Mouse (Mus musculus) limb, embryonic 11.5 days (tissue): ENCODE data around the gene Kmt5a. TPM values are rescaled to one million over a fixed set of nuclear protein-coding genes. Genes with fewer than 3 reads are reported as not detected.

Experiments
- ATAC-seq: fragments of 200-750 bp; cut with Nextera tagmentation; 2 replicates; pipeline ENCODE4 v1.8.0; 2017; ENCODE audit warnings: low read depth; ENCODE audit not compliant: insufficient number of reproducible peaks, low FRiP score, low TSS enrichment
- DNase-seq: peaks from one replicate; pipeline ENCODE4 v3.0.0-alpha.2; 2015; ENCODE audit warnings: low spot score
- H3K27ac ChIP-seq: fragments of 300-500 bp; sonication (generic); replicated peaks from 2 replicates; pipeline ENCODE4 v1.5.1; 2014; ENCODE audit warnings: low read depth, mild to moderate bottlenecking, low read length
- H3K27me3 ChIP-seq: fragments of 300-500 bp; sonication (generic); 2 replicates; pipeline ENCODE4 v1.6.1; 2014; ENCODE audit warnings: mild to moderate bottlenecking, low read length, mixed read lengths; ENCODE audit not compliant: control insufficient read depth, insufficient read depth
- H3K36me3 ChIP-seq: fragments of 300-500 bp; sonication (generic); 2 replicates; pipeline ENCODE4 v1.6.1; 2014; ENCODE audit warnings: mild to moderate bottlenecking, low read length, moderate library complexity, mixed read lengths; ENCODE audit not compliant: control insufficient read depth, insufficient read depth
- H3K4me1 ChIP-seq: fragments of 300-500 bp; sonication (generic); 2 replicates; pipeline ENCODE4 v1.6.1; 2014; ENCODE audit warnings: low read length, mixed read lengths; ENCODE audit not compliant: control insufficient read depth, insufficient read depth
- H3K4me2 ChIP-seq: fragments of 300-500 bp; sonication (generic); 2 replicates; pipeline ENCODE4 v1.6.1; 2014; ENCODE audit warnings: low read depth, mild to moderate bottlenecking, moderate library complexity; ENCODE audit not compliant: severe bottlenecking
- H3K4me3 ChIP-seq: fragments of 300-500 bp; sonication (generic); 2 replicates; pipeline ENCODE4 v1.5.1; 2014; ENCODE audit warnings: low read depth, low read length
- H3K9ac ChIP-seq: fragments of 300-500 bp; sonication (generic); 2 replicates; pipeline ENCODE4 v1.6.1; 2014; ENCODE audit warnings: mild to moderate bottlenecking, low read length
- H3K9me3 ChIP-seq: fragments of 300-500 bp; sonication (generic); 2 replicates; pipeline ENCODE4 v1.6.1; 2016; ENCODE audit warnings: low read length; ENCODE audit not compliant: control insufficient read depth
- WGBS: fragments of 180-500 bp; shearing (Covaris S2); extraction: QIAGEN DNeasy Blood & Tissue Kit; methylation state at CpG from one replicate; pipeline ENCODE4 v1.1.7; 2014; 5-methylcytosine and 5-hydroxymethylcytosine counted together
- polyA plus RNA-seq: library from polyadenylated mRNA; unstranded; fragments of >200 nt; fragmentation: Nextera tagmentation; extraction: Ambion mirVana; gene quantifications from 2 replicates; pipeline ENCODE4 v1.2.1, GENCODE M21; 2014

The Kmt5a gene
- polyA plus RNA-seq, 1 experiment from 2014 or later = 102 TPM

DNA sequence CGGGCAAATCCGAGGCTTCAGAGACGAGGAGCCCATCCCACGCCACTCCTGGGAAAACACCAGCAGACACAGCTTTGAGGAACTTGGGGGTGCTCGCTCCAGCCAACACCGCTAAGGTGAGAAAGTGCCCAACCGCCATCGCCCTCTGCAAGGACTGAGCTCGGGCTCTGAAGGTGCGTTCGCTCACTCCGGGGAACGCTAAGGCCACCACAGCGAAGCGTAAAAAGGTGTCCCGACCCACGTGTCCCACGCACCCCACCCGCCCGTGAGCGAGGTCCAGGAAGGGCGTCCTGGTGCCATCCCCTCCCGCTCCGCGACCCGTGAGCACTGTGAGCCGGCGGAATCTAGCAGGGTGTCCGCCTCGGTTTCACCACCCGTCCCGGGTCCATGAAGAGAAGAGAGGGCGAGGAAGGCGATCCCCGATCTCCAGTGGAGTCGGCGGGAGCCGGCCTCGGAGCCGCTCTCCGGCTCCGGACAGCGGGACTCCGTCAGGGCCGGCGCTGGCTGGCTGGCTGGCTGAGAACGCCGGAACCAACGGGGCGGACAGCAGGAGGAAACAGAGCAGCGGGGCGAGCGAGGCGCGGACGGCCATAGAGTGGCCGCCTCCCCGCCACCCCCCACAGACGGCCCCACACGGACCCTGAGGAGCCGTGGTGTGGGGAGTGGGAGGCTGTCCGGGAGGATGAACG, 14.9 kb upstream of the Kmt5a start:
- H3K4me1 ChIP-seq = 0 out of 2 replicates have a peak, but pooled peaks cover 2% of the 10 kb centered on the region
- H3K9ac ChIP-seq = peak overlapping the region; percentile 92
- DNase-seq = peak; percentile 41
- no peak overlapping the region; the same call in 1 of the 2 replicates for H3K27ac ChIP-seq
- H3K9me3 ChIP-seq = no peaks in the 10 kb centered on the region
- ATAC-seq = peak; percentile 58
- under 1% methylated on average over 63 of the region's 63 CpGs for WGBS
- no peaks in the 10 kb centered on the region for H3K27me3 ChIP-seq
- peak overlapping the region; percentile 98 for H3K4me3 ChIP-seq
- H3K36me3 ChIP-seq = no peaks in the 10 kb centered on the region
- peak overlapping the region; percentile 91 for H3K4me2 ChIP-seq

DNA sequence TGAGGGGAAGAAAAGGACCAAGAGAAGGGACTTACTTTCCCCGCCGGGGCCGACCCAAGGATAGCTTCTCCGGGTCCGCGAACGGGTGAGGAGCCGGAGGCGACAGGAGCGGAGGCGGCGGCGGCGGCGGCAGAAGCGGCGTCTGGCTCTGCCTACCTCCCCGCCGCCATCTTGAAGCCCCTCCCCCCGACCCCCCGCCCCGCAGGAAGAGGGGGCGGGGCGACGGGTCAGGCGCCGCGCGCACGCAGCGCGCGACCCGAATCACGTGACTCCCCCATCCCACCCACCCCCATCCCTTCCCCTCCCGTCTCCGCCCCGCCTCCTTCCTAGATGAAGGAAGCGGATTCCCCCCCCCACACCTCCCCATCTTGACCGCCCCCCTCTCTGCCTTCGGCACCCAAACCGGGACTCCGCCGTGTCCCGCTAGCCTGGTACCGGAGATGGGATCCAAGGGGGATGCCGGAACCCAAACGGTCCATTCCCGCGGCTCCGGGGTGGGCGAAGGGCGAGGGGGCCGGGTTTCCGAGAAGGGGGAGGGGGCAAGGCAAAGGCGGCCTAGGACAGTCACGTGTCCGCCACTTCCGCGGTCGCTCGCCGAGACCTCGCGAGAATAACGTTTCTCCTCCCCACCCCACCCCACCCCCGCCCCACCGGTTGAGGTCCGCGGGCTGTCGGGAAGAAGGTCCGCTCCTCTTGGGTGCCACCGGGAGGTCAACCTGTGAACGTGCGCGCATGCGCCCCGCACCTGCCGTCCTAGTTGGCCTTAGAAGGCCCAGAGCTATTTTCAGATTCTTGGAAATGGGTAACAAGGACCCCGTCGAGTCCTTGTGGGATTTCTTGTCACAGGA, 14.1 kb upstream of the Kmt5a start, which contains the start of gene Sbno1:
Gene Sbno1 (minus strand): TSS at position 590 of the 848 bp plus-strand sequence.
- Histone ChIP-seq H3K4me2 (peak within 1 kb of the TSS; percentile 91), H3K9ac (peak within 1 kb of the TSS; percentile 92), H3K27ac (no peak within 1 kb of the TSS; the same call in 1 of the 2 replicates), H3K36me3 (no peaks in the 10 kb centered on the region), H3K4me3 (peak within 1 kb of the TSS; percentile 98), H3K27me3 (no peaks in the 10 kb centered on the region), H3K4me1 (0 out of 2 replicates have a peak, but pooled peaks cover 2% of the 10 kb centered on the region), H3K9me3 (no peaks in the 10 kb centered on the region)
- WGBS = under 1% methylated on average over 47 of the region's 81 CpGs
- DNase-seq (peak; percentile 92), ATAC-seq (peak; percentile 94)

DNA sequence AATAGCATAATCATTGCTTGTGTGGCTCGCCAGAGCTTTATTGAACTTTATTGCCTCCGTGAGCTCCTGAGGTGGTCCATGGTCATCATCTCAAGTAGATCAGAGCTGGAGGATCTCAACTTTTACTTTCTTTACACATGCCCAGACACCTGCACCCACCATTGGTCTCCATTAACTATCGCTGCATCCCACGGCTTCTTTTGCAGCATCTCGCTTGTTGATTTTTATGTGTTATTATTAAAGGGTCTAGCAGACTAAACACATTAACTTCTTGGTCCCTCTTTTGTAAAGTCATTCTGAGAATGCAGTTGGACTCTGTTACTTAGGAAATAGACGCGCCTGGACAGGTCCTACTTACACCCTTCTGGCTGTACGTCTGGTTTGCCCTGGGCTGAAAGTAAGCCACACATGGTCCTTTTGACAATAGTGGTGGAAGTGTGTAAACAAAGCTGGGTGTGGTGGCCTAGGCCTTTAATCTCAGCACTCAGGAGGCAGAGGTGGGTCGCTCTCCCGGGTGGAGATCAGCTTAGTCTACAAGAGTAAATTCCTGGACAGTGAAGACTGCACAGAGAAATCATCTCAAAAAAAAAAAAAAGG, 13.2 kb upstream of the Kmt5a start:
- no peak overlapping the region for H3K4me2 ChIP-seq
- no peak overlapping the region for H3K9ac ChIP-seq
- no peaks in the 10 kb centered on the region for H3K27me3 ChIP-seq
- 0 out of 2 replicates have a peak overlapping the region, but pooled peaks have one; percentile 98 for H3K4me3 ChIP-seq
- 89% methylated on average over 10 of the region's 10 CpGs for WGBS
- H3K36me3 ChIP-seq = no peaks in the 10 kb centered on the region
- H3K27ac ChIP-seq = no peak overlapping the region
- ATAC-seq (no peak), DNase-seq (no peak)
- H3K4me1 ChIP-seq = 0 out of 2 replicates have a peak, but pooled peaks cover 2% of the 10 kb centered on the region
- H3K9me3 ChIP-seq = no peaks in the 10 kb centered on the region

DNA sequence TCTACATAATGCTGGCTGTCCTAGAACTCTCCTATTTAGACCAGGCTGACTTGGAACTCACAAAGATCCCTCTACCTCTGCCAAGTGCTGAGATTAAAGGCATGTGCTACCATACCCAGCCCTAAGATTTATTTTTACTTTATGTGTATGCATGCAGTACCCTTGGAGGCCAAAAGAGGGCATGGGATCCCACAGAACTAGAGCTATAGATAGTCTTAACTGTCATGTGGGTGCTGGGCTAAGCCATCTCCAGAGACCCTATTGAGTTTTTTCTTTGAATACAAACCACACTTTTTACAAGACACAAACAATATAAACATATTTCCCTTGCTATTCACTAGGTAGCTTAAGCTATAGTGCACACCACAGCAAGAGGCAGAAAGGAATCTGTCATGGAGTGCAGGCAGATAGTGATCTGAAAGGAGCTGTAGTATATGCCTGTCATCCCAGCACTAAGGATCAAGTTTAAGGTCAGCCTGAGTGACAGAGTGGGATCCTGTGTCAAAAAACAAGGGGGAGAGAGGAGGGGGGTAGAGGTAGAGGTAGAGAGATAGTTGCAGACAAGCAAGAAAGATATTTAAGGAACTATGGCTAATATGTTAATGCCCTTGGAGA, 7.2 kb upstream of the Kmt5a start:
- DNase-seq (peak; percentile 57), ATAC-seq (0 out of 2 replicates have a peak, but pooled peaks have one; percentile 65)
- H3K9me3 ChIP-seq = no peaks in the 10 kb centered on the region
- no peak overlapping the region for H3K4me3 ChIP-seq
- H3K4me2 ChIP-seq = no peak overlapping the region
- H3K36me3 ChIP-seq = no peaks in the 10 kb centered on the region
- no peak overlapping the region for H3K9ac ChIP-seq
- no peaks in the 10 kb centered on the region for H3K27me3 ChIP-seq
- H3K4me1 ChIP-seq = no peaks in the 10 kb centered on the region
- no peak overlapping the region for H3K27ac ChIP-seq

DNA sequence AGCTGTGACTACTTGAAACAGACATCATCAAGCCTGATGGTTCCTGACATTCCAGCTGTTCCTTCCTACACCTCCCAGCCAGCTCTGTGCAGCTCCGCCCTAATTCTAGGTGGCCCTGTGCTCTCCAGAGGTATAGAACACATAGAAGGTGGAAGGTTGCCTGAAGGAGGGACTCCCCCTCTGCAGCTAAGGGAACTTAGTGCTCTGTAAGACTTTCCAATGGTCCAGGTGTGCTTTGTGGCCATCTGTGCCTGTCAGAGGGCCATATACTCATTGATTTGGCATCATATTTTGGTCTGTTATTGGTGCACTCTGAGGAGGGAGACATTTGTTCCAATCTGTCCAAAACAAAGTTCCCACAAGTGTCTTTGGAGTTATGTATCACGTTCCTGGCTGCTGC, 6.7 kb upstream of the Kmt5a start:
- WGBS = 67% methylated on average over 2 of the region's 2 CpGs
- ATAC-seq (peak; percentile 42; the same call in 1 of the 2 replicates), DNase-seq (no peak)

DNA sequence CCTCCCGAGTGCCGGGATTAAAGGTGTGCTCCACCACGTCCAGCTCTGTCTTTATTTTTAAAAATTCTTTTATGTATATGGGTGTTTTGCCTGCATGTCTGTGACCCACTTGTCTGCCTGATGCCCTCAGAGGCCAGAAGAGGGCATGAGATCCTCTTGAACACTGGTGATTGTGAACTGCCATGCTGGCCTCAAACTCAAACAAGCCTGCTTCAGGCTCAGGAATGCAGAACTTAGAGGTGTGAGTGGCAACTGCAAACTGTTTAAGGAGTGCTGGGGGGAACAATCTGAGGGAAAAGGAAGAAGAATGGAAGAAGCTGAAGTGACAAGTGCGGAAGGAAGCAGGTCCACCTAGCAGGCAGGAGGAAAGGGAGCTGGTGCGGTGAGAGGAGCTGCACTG, 1.5 kb upstream of the Kmt5a start:
- DNase-seq (no peak), ATAC-seq (no peak)
- H3K9ac ChIP-seq = no peak overlapping the region
- no peak overlapping the region for H3K27ac ChIP-seq
- 94% methylated on average over 5 of the region's 5 CpGs for WGBS
- no peaks in the 10 kb centered on the region for H3K4me1 ChIP-seq
- H3K27me3 ChIP-seq = no peaks in the 10 kb centered on the region
- H3K36me3 ChIP-seq = no peaks in the 10 kb centered on the region
- H3K9me3 ChIP-seq = no peaks in the 10 kb centered on the region
- no peak overlapping the region for H3K4me3 ChIP-seq
- no peak overlapping the region; the same call in 1 of the 2 replicates for H3K4me2 ChIP-seq

More for the DNA sequence above, 6.7 kb upstream of the Kmt5a start:
- 0 out of 2 replicates have a peak overlapping the region, but pooled peaks have one; percentile 4 for H3K9ac ChIP-seq
- no peak overlapping the region for H3K4me2 ChIP-seq
- H3K27me3 ChIP-seq = no peaks in the 10 kb centered on the region
- no peaks in the 10 kb centered on the region for H3K4me1 ChIP-seq
- H3K4me3 ChIP-seq = no peak overlapping the region
- H3K27ac ChIP-seq = no peak overlapping the region
- no peaks in the 10 kb centered on the region for H3K36me3 ChIP-seq
- H3K9me3 ChIP-seq = no peaks in the 10 kb centered on the region

DNA sequence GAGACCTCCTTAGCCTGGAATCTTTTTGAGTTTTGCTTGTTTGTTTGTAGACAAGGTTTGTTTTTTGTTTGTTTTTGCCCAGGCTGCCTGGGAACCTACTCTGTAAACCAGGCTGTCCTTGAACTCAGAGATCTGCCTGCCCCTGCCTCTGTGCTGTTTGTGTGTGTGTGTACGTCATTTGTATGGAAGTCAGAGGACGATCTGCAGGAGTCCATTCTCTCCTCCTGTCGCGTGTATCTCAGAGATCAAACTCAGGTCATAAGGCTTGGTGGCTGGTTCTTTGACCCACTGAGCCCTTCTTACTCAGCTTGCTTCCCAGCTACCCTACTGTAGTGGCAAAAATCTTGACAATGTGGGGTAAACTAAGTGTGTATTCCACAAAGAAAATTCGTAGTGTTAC, 984 bp upstream of the Kmt5a start:
- no peak for DNase-seq
- no peak overlapping the region for H3K9ac ChIP-seq
- whole genome bisulfite sequencing = 74% methylated on average over 5 of the region's 5 CpGs
- no peaks in the 10 kb centered on the region for H3K4me1 ChIP-seq
- H3K36me3 ChIP-seq = no peaks in the 10 kb centered on the region
- no peak overlapping the region for H3K4me3 ChIP-seq
- H3K27me3 ChIP-seq = no peaks in the 10 kb centered on the region
- no peak overlapping the region for H3K27ac ChIP-seq
- H3K9me3 ChIP-seq = no peaks in the 10 kb centered on the region
- no peak for ATAC-seq
- H3K4me2 ChIP-seq = peak overlapping the region; percentile 94; the same call in 1 of the 2 replicates
